Mouse (Mus musculus) liver, embryonic 14.5 days (tissue): ENCODE data around the gene Olfr642.

ENCODE experiments used
- CTCF ChIP-seq: IDR thresholded peaks from 2 replicates; pipeline ENCODE4 v1.5.1; 2016; ENCODE audit warnings: antibody characterized with exemption, low read depth, control low read depth
- EP300 ChIP-seq: IDR thresholded peaks from 2 replicates; pipeline ENCODE4 v1.6.1; 2016; ENCODE audit warnings: antibody characterized with exemption, low read depth

DNA sequence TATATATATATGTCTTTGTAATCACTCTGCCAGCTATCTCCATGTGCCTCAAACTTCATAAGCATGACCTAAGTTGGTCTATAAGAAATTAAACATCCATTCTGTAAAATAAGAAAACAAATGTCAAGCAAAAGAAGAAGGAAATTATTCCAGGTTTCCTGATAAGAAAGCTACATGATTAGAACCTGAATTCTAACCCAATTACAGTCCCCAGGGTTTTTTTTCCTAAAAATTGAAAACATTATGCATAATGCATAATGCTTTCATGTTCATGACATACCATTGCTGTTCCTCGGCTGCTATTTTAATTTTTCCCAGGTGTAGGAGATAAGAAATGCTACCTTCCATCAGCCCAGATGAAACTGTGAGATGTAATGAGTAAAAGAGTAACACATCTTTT, 32.9 kb upstream of the Olfr642 start, which contains the start of gene Olfr645:
- no peak for TF ChIP-seq CTCF
- TF ChIP-seq EP300, result no peak
